Mouse (Mus musculus): ENCODE measurements around the gene Zfp52. TPM values are rescaled to one million over a fixed set of nuclear protein-coding genes. Genes with fewer than 3 reads are reported as not detected.

Gene Zfp52
- total RNA-seq, 2 experiments from 2014 or later: 4.6 to 4.7 TPM

- intact Hi-C loops (cut with DNase I): loop anchor here (10.0 kb wide), 1 partner anchor 591 kb away; the partner anchor contains the start of gene Ppp2r1a
- DNase-seq (ENCODE audit: low spot score): no peak
These were observed 757 bp downstream of the Zfp52 start for GRCm38 (mm10) chr17:21536096-21536495.

- no peak for DNase-seq (ENCODE audit: low spot score)
- intact Hi-C loops (cut with DNase I): loop anchor here (10.0 kb wide), 1 partner anchor 592 kb away; the partner anchor contains the start of gene Ppp2r1a
These were observed 1.3 kb downstream of the Zfp52 start for GRCm38 (mm10) chr17:21536676-21537075.

GRCm38 (mm10) chr17:21557831-21558230 lies 22.5 kb downstream of the Zfp52 start:
- no peak for DNase-seq (ENCODE audit: low spot score)
- intact Hi-C loops (cut with DNase I): no loop called here

- DNase-seq (ENCODE audit: low spot score): peak; percentile 7
- intact Hi-C loops (cut with DNase I): loop anchor here (1.0 kb wide), 1 partner anchor 31 kb away; the partner anchor contains the start of gene Zfp52
These were observed 30.9 kb downstream of the Zfp52 start for GRCm38 (mm10) chr17:21566220-21566619.

GRCm38 (mm10) chr17:21566728-21567349 lies 31.5 kb downstream of the Zfp52 start, which contains the start of gene Zfp948:
Zfp948 (plus strand) TSS chr17:21567008.
- peak; percentile 83 for DNase-seq (ENCODE audit: low spot score)
- intact Hi-C loops (cut with DNase I): loop anchor here (1.0 kb wide), 1 partner anchor 32 kb away; the partner anchor contains the start of gene Zfp52

DNA sequence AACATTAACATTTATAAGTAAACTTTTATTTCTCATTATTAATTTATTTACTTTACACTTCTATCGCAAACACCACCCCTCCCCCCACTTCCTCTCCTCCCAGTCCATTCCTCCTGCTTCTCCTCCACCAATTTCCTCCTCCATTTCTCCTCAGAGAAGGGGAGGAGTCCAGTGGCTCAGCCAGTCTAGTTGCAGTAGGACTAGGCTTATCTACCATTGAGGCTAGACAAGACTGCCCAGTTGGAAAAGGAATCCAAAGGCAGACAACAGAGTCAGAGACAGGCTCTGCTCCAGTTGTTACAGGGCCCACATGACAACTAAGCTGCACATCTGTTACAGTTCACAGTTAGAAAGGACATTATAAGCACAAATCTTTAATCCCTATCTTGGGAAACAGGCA lies 32.4 kb downstream of the Zfp52 start:
- intact Hi-C loops (cut with DNase I): no loop called here
- DNase-seq (ENCODE audit: low spot score): no peak

- DNase-seq (ENCODE audit: low spot score): no peak
- intact Hi-C loops (cut with DNase I): no loop called here
These were observed 43.7 kb downstream of the Zfp52 start for GRCm38 (mm10) chr17:21579080-21579479.

DNA sequence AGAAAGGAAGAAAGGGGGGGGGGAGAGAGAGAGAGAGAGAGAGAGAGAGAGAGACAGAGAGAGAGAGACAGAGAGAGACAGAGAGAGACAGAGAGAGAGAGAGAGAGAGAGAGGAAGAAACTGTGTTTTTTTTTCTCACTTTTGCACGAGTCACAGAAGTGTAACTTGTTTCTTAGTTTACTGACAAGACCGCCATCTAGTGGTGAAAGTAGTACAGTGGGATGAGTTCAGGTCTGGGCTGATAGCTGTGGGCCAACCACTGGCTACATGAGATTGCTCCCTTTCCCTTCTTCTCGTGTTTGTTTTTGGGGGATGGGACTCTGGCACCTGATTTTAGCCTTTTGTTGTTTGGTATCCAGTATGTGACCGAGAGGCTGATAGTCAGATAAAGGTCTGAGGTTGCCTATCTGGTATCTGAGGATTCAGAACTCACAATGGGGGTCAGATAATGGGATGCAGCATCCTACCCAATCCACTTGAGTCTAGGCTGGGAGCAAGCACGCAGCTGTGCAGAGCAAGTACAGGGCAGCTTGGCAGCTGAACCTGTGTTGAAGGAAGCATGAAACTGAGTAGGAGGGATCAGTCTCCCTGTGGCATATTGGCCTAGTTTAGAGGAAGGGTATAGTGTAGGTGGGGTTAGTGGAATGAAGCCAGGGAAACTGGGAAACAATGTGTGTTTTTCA lies 44.3 kb downstream of the Zfp52 start:
- DNase-seq (ENCODE audit: low spot score): no peak
- intact Hi-C loops (cut with DNase I): loop anchor here (2.0 kb wide), 1 partner anchor 349 kb away; no protein-coding TSS in a partner anchor

- intact Hi-C loops (cut with DNase I): no loop called here
- DNase-seq (ENCODE audit: low spot score): no peak
These were observed 50.2 kb downstream of the Zfp52 start for GRCm38 (mm10) chr17:21585521-21585920.

Other genes with a start within 250 kb of the Zfp52 start
- not detected for gene Vmn1r237, start 223.7 kb upstream of the Zfp52 start, total RNA-seq (2021)
- under 1 TPM; 0.75 to 0.78 TPM for gene Zfp677, start 151.8 kb upstream of the Zfp52 start, total RNA-seq (2021)
- 1 to 10 TPM; 1.2 TPM for gene Zfp54, start 112.3 kb upstream of the Zfp52 start, total RNA-seq (2021)
- 1 to 10 TPM; 5.3 to 6.5 TPM for gene Zfp51, start 85.2 kb upstream of the Zfp52 start, total RNA-seq (2021)
- gene Zfp53, start 46.5 kb upstream of the Zfp52 start, total RNA-seq (2021): 1 to 10 TPM; 2.3 to 2.4 TPM
- gene Zfp948, start 31.5 kb downstream of the Zfp52 start, total RNA-seq (2021): 1 to 10 TPM; 3.2 TPM
- gene Zfp983, start 115.1 kb downstream of the Zfp52 start, total RNA-seq (2021): 1 to 10 TPM; 2.1 to 2.8 TPM
- 1 to 10 TPM; 1.5 to 2.0 TPM for gene Gm10226, start 156.3 kb downstream of the Zfp52 start, total RNA-seq (2021)
- gene Zfp760, start 172.2 kb downstream of the Zfp52 start, total RNA-seq (2021): 1 to 10 TPM; 1.8 to 1.9 TPM
- gene Zfp229, start 195.3 kb downstream of the Zfp52 start, total RNA-seq (2021): 1 to 10 TPM; 7.3 to 7.4 TPM